In genomic region chr13:104089387-104089786, GRCm38 (mm10) we compare ENCODE assay signal across 7 mouse cellular contexts. TPM values are rescaled to one million over a fixed set of nuclear protein-coding genes. Genes with fewer than 3 reads are reported as not detected.
DNase-seq lines count a peak whose midpoint lies in the region; ATAC-seq and TF ChIP-seq lines count a peak whose summit lies in the region.

No protein-coding gene starts in this region.

- peak; percentile 68 for TF ChIP-seq CTCF in C2C12 (IDR thresholded peaks at IDR 0.05; ENCODE audit: control insufficient read depth, insufficient read depth, insufficient read length)
- TF ChIP-seq CTCF in kidney, postnatal 0 days (IDR thresholded peaks at IDR 0.05; ENCODE audit: low read depth): peak; percentile 90

- H3K4me2 ChIP-seq in forebrain, embryonic 16.5 days (ENCODE audit: low read length): no peak overlapping the region
- H3K4me2 ChIP-seq in kidney, postnatal 0 days (ENCODE audit: low read length): no peak overlapping the region

- no peak overlapping the region for H3K9ac ChIP-seq in forebrain, embryonic 16.5 days (replicated peaks; ENCODE audit: low read depth, low read length)
- no peak overlapping the region for H3K9ac ChIP-seq in kidney, postnatal 0 days (ENCODE audit: low read depth, low read length)

- no peaks in the 10 kb centered on the region for H3K9me3 ChIP-seq in forebrain, embryonic 16.5 days (ENCODE audit: control insufficient read depth, low read length)
- no peaks in the 10 kb centered on the region for H3K9me3 ChIP-seq in kidney, postnatal 0 days (replicated peaks; ENCODE audit: low read length)

- peak; percentile 83 for ATAC-seq in forebrain, embryonic 16.5 days
- ATAC-seq in kidney, postnatal 0 days (replicated peaks; ENCODE audit: low FRiP score, low read depth): peak; percentile 76; the same call in 1 of the 2 replicates

- H3ac ChIP-seq in C2C12 (ENCODE audit: control insufficient read depth, insufficient read length, low read depth): no peak overlapping the region

- H3K79me3 ChIP-seq in C2C12 (ENCODE audit: low read depth): no peaks in the 10 kb centered on the region

- peak; percentile 16 for DNase-seq in 3134 (ENCODE audit: extremely low read depth, insufficient read length, low spot score)
- DNase-seq in c-Kit-positive CD71-positive TER-119-negative erythroid progenitor cells, embryonic 14.5 days (ENCODE audit: low read depth): peak; percentile 22
- peak; percentile 78 for DNase-seq in kidney, postnatal 0 days (ENCODE audit: low spot score)
- peak; percentile 60 to 61 for DNase-seq in lung, postnatal 4 days
- peak; percentile 4 for DNase-seq in spleen, adult 12 weeks (ENCODE audit: low spot score)

- no peaks in the 10 kb centered on the region for H3K27me3 ChIP-seq in C2C12 (ENCODE audit: control insufficient read depth, insufficient read depth, insufficient read length)
- H3K27me3 ChIP-seq in forebrain, embryonic 16.5 days (replicated peaks; ENCODE audit: control insufficient read depth, insufficient read depth, low read length): no peaks in the 10 kb centered on the region
- H3K27me3 ChIP-seq in kidney, postnatal 0 days (ENCODE audit: insufficient read depth, low read length): no peaks in the 10 kb centered on the region

- H3K4me3 ChIP-seq in C2C12 (ENCODE audit: insufficient read depth, poor library complexity, severe bottlenecking): no peak overlapping the region
- no peak overlapping the region for H3K4me3 ChIP-seq in forebrain, embryonic 16.5 days (replicated peaks; ENCODE audit: low read length)
- no peak overlapping the region for H3K4me3 ChIP-seq in kidney, postnatal 0 days (replicated peaks; ENCODE audit: low read depth, low read length)

- peaks cover 11% of the 10 kb centered on the region for H3K79me2 ChIP-seq in C2C12 (ENCODE audit: control insufficient read depth, insufficient read depth)

- no peaks in the 10 kb centered on the region for H3K36me3 ChIP-seq in C2C12 (ENCODE audit: control insufficient read depth, insufficient read depth)
- no peaks in the 10 kb centered on the region for H3K36me3 ChIP-seq in forebrain, embryonic 16.5 days (ENCODE audit: control insufficient read depth, insufficient read depth)
- H3K36me3 ChIP-seq in kidney, postnatal 0 days (ENCODE audit: insufficient read depth, low read length): 0 out of 2 replicates have a peak, but pooled peaks cover 3% of the 10 kb centered on the region

- H3K4me1 ChIP-seq in forebrain, embryonic 16.5 days (replicated peaks; ENCODE audit: control insufficient read depth, insufficient read depth, low read length): no peaks in the 10 kb centered on the region
- H3K4me1 ChIP-seq in kidney, postnatal 0 days (replicated peaks; ENCODE audit: insufficient read depth, low read length): no peaks in the 10 kb centered on the region

- H3K27ac ChIP-seq in forebrain, embryonic 16.5 days (ENCODE audit: low read length): no peak overlapping the region
- H3K27ac ChIP-seq in kidney, postnatal 0 days: no peak overlapping the region

- WGBS in forebrain, embryonic 16.5 days: 17% methylated on average over 1 of the region's 1 CpGs
- WGBS in kidney, postnatal 0 days: 17% methylated on average over 1 of the region's 1 CpGs

TF ChIP-seq in C2C12, 6 proteins besides CTCF, POLR2A, EP300 and RAD21:
- TF ChIP-seq CEBPB (IDR thresholded peaks at IDR 0.05; ENCODE audit: low read depth) (no peak), MAX (IDR thresholded peaks at IDR 0.05) (no peak), FOSL1 (IDR thresholded peaks at IDR 0.05; ENCODE audit: insufficient read depth, low read length, poor library complexity, severe bottlenecking) (no peak), USF1 (IDR thresholded peaks at IDR 0.05; ENCODE audit: low read depth) (no peak), MYOG (IDR thresholded peaks at IDR 0.05; ENCODE audit: control insufficient read depth, extremely low read depth, insufficient read length) (no peak), MYOD1 (IDR thresholded peaks at IDR 0.05; ENCODE audit: control insufficient read depth, insufficient read length, low read depth) (no peak)

RNA-seq across cellular contexts. Expression of gene Nln, which starts 20.0 kb away (rescaled TPM):
- 13.9 TPM for polyA plus RNA-seq in C2C12 (2012; fragmentation: generic; extraction: Trizol)
- polyA plus RNA-seq in forebrain, embryonic 16.5 days (2015; fragmentation: Nextera tagmentation; extraction: Ambion mirVana): 40.1 and 45.8 TPM in 2 replicates
- 13.5 and 15.2 TPM in 2 replicates for polyA plus RNA-seq in kidney, postnatal 0 days (2015; fragmentation: Nextera tagmentation; extraction: Ambion mirVana)

RNA-seq across cellular contexts. Expression of gene Sgtb, which starts 20.2 kb away (rescaled TPM):
- 1.3 TPM for polyA plus RNA-seq in C2C12 (2012; fragmentation: generic; extraction: Trizol)
- 34.0 and 39.2 TPM in 2 replicates for polyA plus RNA-seq in forebrain, embryonic 16.5 days (2015; fragmentation: Nextera tagmentation; extraction: Ambion mirVana)
- polyA plus RNA-seq in kidney, postnatal 0 days (2015; fragmentation: Nextera tagmentation; extraction: Ambion mirVana): 5.6 and 5.9 TPM in 2 replicates

Comparison
In these comparisons a context has a peak if more than half of its experiments do, and no peak if none do; other contexts are left out.
1. DNase-seq: peak in every context shown above with its lines; median percentile 78 in kidney, postnatal 0 days; 60 in lung, postnatal 4 days; 22 in c-Kit-positive CD71-positive TER-119-negative erythroid progenitor cells, embryonic 14.5 days; 16 in 3134; 4 in spleen, adult 12 weeks.